ENCODE assay signal across 15 mouse cellular contexts in the genomic region with DNA sequence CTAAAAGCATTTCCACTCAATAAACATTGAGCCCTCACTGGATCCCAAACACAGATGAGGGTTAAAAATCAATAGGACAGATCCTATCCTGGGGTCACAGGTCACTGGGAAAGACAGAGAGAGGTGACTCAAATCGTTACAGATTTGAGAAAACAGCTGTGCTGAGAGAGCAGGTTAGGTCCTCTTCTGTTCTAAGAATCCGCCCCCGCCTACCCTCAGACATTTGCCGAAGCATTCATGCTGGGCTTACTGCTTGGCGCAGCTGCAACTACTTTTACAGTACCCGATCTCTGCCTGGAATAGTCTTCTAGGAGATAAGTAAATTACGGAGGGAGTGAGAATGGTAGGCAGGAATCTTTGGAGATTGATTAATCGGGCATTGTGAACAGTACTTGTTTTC. TPM values are rescaled to one million over a fixed set of nuclear protein-coding genes. Genes with fewer than 3 reads are reported as not detected.
DNase-seq lines count a peak whose midpoint lies in the region; ATAC-seq and TF ChIP-seq lines count a peak whose summit lies in the region.
"Had no signal": no experiment of that assay in that cellular context is flagged by ENCODE, and none has a peak within 500 bp of the region (broad histone marks: within the 10 kb centered on the region; RNA-seq: fewer than 3 reads in every experiment).

No protein-coding gene starts in this region.

- H3K9me3 ChIP-seq in lung, postnatal 0 days (ENCODE audit: low read length) = no peaks in the 10 kb centered on the region
- H3K9me3 ChIP-seq: forebrain, embryonic 12.5 days had no signal

- no peak overlapping the region for H3K4me3 ChIP-seq in lung, postnatal 0 days (ENCODE audit: low read depth, low read length)
- H3K4me3 ChIP-seq: forebrain, embryonic 12.5 days; heart, adult 2 months had no signal

- no peak for TF ChIP-seq EP300 in lung, postnatal 0 days (IDR thresholded peaks at IDR 0.05)

- H3K4me2 ChIP-seq in lung, postnatal 0 days (replicated peaks; ENCODE audit: low read depth, low read length) = no peak overlapping the region
- H3K4me2 ChIP-seq: forebrain, embryonic 12.5 days; hindbrain, embryonic 14.5 days; lung, embryonic 14.5 days had no signal

- no peak for ATAC-seq in lung, postnatal 0 days

- no peak overlapping the region for H3K27ac ChIP-seq in lung, postnatal 0 days (ENCODE audit: low read length)
- H3K27ac ChIP-seq: forebrain, embryonic 12.5 days; heart, adult 2 months; hindbrain, embryonic 14.5 days had no signal

- H3K27me3 ChIP-seq in lung, postnatal 0 days (replicated peaks; ENCODE audit: insufficient read depth, low read length) = no peaks in the 10 kb centered on the region
- H3K27me3 ChIP-seq: forebrain, embryonic 12.5 days had no signal

- peaks cover 12% of the 10 kb centered on the region; the same call in 1 of the 2 replicates for H3K4me1 ChIP-seq in lung, postnatal 0 days (ENCODE audit: insufficient read depth, low read depth, low read length)

- no peak for TF ChIP-seq CTCF in lung, postnatal 0 days (IDR thresholded peaks at IDR 0.05)

- 67% methylated on average over 8 of the region's 8 CpGs for WGBS in lung, postnatal 0 days

- H3K9ac ChIP-seq in lung, postnatal 0 days (replicated peaks; ENCODE audit: low read depth) = no peak overlapping the region
- H3K9ac ChIP-seq: forebrain, embryonic 12.5 days; hindbrain, embryonic 14.5 days; lung, embryonic 14.5 days had no signal

- DNase-seq in layer of hippocampus, adult 9-11 months = peak; percentile 47
- no peak for DNase-seq in layer of hippocampus, postnatal 10 days (ENCODE audit: low spot score in 2 of 2)
- DNase-seq in MN1 (ENCODE audit: low spot score) = peak; percentile 30
- DNase-seq in frontal cortex, postnatal 36 days (ENCODE audit: low spot score in 2 of 2) = peak; percentile 56 to 75
- peak; percentile 41 for DNase-seq in mesoderm, embryonic 11.5 days (ENCODE audit: low read depth, low spot score)
- no peak for DNase-seq in ovary, adult 18-20 months (ENCODE audit: low spot score)
- no peak for DNase-seq in lung, postnatal 0 days (ENCODE audit: low spot score)
- DNase-seq in cerebellum, adult 18-20 months = no peak
- DNase-seq: adrenal gland, postnatal 14 days; cerebellum, postnatal 14 days; heart, adult 2 months; kidney, postnatal 36 days; lung, embryonic 14.5 days had no signal

- no peaks in the 10 kb centered on the region for H3K36me3 ChIP-seq in lung, postnatal 0 days (ENCODE audit: insufficient read depth, low read length)
- H3K36me3 ChIP-seq: forebrain, embryonic 12.5 days had no signal

RNA-seq across cellular contexts. Expression of gene Atp2b1, which starts 47.9 kb away (rescaled TPM):
- 1,000 to 10,000 TPM; 1,022 to 1,059 TPM for total RNA-seq in layer of hippocampus, postnatal 10 days (2021)
- polyA plus RNA-seq in lung, postnatal 0 days (2015; fragmentation: Nextera tagmentation; extraction: Ambion mirVana) = 277 and 282 TPM in 2 replicates

Comparison
In these comparisons a context has a peak if more than half of its experiments do, and no peak if none do; other contexts are left out.
1. DNase-seq: peak in layer of hippocampus, adult 9-11 months (single experiment), MN1 (single experiment), frontal cortex, postnatal 36 days (2 of 2) and mesoderm, embryonic 11.5 days (single experiment); none in layer of hippocampus, postnatal 10 days (0 of 2), ovary, adult 18-20 months (single experiment), lung, postnatal 0 days (single experiment) and cerebellum, adult 18-20 months (0 of 2).